Mouse (Mus musculus): ENCODE measurements around the gene Tktl1.
"Not testable (repeated sequence)": the region's sequence is repeated elsewhere in the genome, so short reads cannot be mapped to it uniquely, and the experiment has no call there.

DNA sequence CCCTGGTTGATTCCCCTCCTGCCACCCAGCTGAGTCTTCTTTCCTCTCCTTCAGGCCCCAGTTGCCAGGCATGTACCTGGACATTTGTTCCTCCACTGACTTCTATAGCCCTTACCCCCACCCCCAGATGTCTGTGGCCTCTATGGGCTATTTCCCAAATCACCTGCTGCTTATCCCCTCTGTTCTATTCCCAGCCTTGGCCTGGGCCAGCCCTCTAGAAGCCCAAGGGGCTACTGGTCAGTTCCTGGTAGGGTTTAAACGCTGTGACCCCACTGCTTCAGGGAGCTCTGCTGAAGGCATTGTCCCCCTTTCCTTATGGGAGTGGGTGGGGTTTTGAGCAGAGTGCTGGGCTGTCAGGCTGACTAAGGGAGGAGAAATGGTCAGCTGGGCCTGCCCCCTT is 43.0 kb downstream of the Tktl1 start:
- not testable (repeated sequence) for TF ChIP-seq CTCF (conservative IDR thresholded peaks at IDR 0.05; ENCODE audit: low read length); NANOG (IDR thresholded peaks at IDR 0.05; ENCODE audit: borderline replicate concordance, low read length); POU5F1 (IDR thresholded peaks at IDR 0.05; ENCODE audit: borderline replicate concordance, low read length)
